Mouse (Mus musculus) ES-Bruce4 (cell line): Measurements from ENCODE around the gene Hrh2.

Experiments
- CTCF ChIP-seq: IDR thresholded peaks from one replicate; pipeline ENCODE4 v1.8.1; 2011; ENCODE audit warnings: low read depth, low read length
- EP300 ChIP-seq: IDR thresholded peaks from 2 replicates; pipeline ENCODE4 v1.6.1; 2011; ENCODE audit warnings: low read depth, low read length; ENCODE audit not compliant: insufficient read depth

GRCm38 (mm10) chr13:54230081-54230480 is 38.2 kb downstream of the Hrh2 start:
- TF ChIP-seq EP300 (no peak), CTCF (no peak)
